Mouse (Mus musculus): ENCODE results near the gene Akr1e1. TPM values are rescaled to one million over a fixed set of nuclear protein-coding genes. Genes with fewer than 3 reads are reported as not detected.

The Akr1e1 gene
- total and polyA plus RNA-seq, 3 experiments: 1.4 to 96.4 (median 13.4) TPM

DNA sequence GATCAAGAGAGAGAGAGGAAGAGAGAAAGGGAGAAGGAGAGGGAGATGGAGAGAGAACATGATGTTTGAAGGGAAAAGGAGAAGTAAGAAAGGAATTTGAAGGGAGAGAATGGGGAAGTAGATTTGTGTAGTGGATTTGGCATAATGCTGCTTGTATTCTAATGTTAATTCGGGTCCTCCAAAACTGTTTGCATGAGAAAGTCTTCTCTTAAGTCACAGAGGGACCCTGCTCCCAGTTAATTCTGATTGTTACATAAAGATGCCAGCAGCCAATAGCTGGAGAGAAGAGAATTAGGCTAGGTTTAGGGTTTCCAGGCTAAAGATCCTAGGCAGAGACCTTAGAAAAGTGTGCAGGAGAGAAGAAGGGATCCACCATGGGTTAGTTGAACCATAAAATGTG, 49.8 kb downstream of the Akr1e1 start:
- Histone ChIP-seq H3K27me3 (ENCODE audit: insufficient read depth, low read length) (no peaks in the 10 kb centered on the region), H3K9me3 (replicated peaks) (no peaks in the 10 kb centered on the region), H3K4me3 (ENCODE audit: low read depth, low read length) (no peak overlapping the region), H3K36me3 (replicated peaks) (no peaks in the 10 kb centered on the region), H3K4me1 (ENCODE audit: insufficient read depth, low read depth, low read length) (no peaks in the 10 kb centered on the region)
- no peak for TF ChIP-seq GATA2 (IDR thresholded peaks at IDR 0.05; ENCODE audit: borderline replicate concordance, low read depth, low read length)
- no peak for ATAC-seq (ENCODE audit: extremely low read depth, insufficient number of reproducible peaks, low FRiP score, poor library complexity, severe bottlenecking)
- no peak for DNase-seq (ENCODE audit: low spot score)

Other genes with a start within 250 kb of the Akr1e1 start
- not detected in 2 replicates for gene Akr1c6, start 174.9 kb downstream of the Akr1e1 start, total RNA-seq (2014; fragmentation: Nextera tagmentation)
- gene Akr1c6, start 174.9 kb downstream of the Akr1e1 start, total RNA-seq (2017): not detected in 2 replicates
- gene Akr1c6, start 174.9 kb downstream of the Akr1e1 start, polyA plus RNA-seq (2012): not detected in 2 replicates
- not detected in 2 replicates for gene Akr1c20, start 85.8 kb downstream of the Akr1e1 start, total RNA-seq (2014; fragmentation: Nextera tagmentation)
- not detected in 2 replicates for gene Akr1c20, start 85.8 kb downstream of the Akr1e1 start, total RNA-seq (2017)
- gene Akr1c20, start 85.8 kb downstream of the Akr1e1 start, polyA plus RNA-seq (2012): not detected in 2 replicates
- not detected in 2 replicates for gene Akr1c21, start 35.1 kb downstream of the Akr1e1 start, total RNA-seq (2014; fragmentation: Nextera tagmentation)
- not detected in 2 replicates for gene Akr1c21, start 35.1 kb downstream of the Akr1e1 start, total RNA-seq (2017)
- not detected in 2 replicates for gene Akr1c21, start 35.1 kb downstream of the Akr1e1 start, polyA plus RNA-seq (2012)